Mouse (Mus musculus) urinary bladder, postnatal 4 days (tissue): ENCODE results near the gene Syn3.
"Not testable (repeated sequence)": the region's sequence is repeated elsewhere in the genome, so short reads cannot be mapped to it uniquely, and the experiment has no call there.

Experiments
- DNase-seq, 2 experiments: peaks; one replicate each; pipeline ENCODE4 v3.0.0; 2021 to 2022; ENCODE audit warnings: low spot score in 2 of 2

The Syn3 gene

GRCm38 (mm10) chr10:86498673-86499391, at the start of gene Syn3:
Gene Syn3 (minus strand): TSS chr10:86498896.
- peak; percentile 84 to 90 for DNase-seq

- not testable (repeated sequence) for DNase-seq
Measured at GRCm38 (mm10) chr10:86526357-86526874, 27.7 kb upstream of the Syn3 start.

GRCm38 (mm10) chr10:86513801-86514200, 15.1 kb upstream of the Syn3 start:
- no peak for DNase-seq

- DNase-seq: no peak
Measured at GRCm38 (mm10) chr10:86510941-86511340, 12.2 kb upstream of the Syn3 start.

DNA sequence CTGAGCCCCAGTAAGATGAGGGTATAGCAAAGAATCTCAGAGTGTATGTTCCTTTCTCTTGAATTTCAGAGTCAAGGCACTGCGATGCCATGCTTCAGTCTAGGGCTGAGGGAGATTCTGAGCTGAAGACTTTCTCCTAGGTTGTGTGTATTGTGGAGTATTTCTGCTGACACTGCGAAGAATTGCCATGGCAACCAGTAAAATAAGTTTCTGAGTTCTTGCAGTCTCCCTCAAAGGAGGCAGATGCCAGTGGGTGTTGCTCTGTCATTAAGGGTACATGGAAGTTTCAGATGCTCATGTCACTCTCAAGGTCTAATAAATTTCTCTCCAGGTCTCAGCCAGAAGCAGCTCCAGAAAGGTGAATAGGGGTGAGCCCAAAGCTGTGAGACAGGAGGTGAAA, 3.4 kb upstream of the Syn3 start:
- no peak for DNase-seq

DNA sequence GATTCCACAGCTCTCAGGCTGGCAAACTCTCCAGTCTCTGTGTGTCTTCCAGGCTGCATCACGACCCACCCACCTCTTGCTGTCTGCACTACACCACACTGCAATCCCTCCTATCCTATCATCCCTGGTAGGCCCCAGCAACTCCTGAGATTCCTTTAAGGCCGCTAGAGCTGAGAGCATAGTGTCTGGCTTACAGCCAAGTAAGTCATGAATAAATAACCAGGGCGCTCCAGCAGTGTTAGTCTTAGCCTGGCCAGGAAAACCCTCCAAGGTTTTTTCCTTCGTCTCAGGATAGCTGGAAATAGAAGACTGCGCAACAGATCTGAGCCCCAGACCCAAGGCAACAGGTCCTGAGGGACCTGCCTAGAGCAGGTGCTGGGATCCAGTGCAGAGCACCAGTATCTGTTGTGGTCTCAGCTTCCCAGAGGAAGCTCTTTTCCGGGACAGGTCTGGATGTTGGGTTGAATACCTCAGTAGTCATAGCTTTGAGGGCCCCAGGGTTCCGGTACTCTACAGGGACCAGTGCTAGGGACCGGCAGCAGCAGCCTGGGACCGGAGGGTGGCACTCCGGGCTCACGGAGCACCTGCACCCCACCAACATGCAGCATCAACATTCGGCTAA, 534 bp downstream of the Syn3 start:
- DNase-seq: no peak

DNA sequence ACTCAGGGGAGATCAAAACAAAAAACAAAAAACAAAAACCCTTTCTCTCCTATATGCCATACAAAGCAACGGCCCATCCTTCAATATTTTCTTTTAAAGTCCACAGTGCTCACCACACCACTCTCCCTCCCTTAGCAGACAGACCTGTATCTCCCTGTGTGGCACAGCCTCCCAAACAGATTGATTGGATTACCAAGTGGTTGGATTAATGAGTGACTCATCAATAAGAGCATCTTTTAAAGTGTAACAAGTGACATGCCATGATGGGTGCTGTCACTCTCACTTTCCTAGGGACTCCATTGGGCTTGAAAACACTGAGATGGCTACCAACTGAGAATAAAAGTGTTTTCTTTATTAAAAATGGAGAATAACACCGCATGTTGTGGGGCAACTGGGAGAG, 2.8 kb downstream of the Syn3 start:
- DNase-seq: no peak

DNA sequence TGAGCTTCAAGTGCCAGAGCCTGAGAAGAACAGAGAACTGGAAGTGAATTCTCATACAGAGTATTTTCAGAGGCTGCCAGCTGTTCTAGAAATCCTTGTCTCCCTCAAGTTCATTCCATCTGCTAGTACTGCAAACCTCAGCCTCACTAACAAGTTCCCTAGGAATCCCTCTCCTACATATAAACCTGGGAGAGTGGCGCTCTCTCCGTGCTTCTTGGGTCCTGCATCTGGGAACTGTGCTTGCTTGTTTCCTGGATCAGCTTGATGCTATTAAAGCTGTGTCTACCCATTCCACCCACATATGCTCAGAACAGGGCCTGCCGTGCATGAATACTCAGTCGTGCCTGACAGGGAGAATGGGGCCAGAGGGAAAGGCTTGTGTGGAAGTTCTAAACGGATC, 5.6 kb downstream of the Syn3 start:
- no peak for DNase-seq

GRCm38 (mm10) chr10:86492089-86492907, 6.4 kb downstream of the Syn3 start:
- DNase-seq: no peak

DNA sequence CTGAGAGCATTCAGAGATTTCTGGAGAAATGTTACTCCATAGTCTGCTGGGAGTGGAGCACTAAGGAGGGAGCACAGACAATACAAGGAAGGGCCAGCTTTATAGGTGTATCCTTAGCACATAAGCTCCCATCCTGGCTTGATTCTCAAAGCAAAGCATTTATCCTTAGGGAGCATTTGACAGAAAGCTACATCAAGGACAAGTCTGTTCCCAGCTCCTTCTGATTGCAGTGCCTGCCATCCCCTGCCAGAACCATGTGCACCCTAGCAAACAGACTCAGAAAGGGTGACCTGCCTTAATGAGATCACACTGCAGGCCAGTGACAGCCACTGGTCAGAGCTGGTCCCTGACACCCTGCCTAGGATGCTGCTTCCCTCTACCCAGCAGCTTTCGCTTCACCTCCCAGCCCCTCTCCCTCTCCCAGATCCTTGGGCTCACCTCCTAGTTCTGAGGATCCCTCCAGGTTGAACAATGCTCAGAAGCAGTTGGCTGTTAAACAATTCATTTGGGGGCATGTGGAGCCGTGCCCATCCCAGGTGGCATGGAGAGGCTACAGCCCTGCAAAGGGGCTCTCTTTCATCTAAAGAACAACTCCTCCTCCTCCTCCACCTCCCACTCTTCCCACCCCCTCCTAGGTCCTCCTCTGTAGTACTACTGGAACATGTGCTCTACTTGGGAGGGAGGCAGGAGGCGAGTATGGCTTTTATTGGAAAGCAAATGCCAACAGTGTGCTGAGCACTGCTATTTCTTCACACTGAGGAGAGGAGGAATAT, 7.2 kb downstream of the Syn3 start:
- DNase-seq: no peak

DNA sequence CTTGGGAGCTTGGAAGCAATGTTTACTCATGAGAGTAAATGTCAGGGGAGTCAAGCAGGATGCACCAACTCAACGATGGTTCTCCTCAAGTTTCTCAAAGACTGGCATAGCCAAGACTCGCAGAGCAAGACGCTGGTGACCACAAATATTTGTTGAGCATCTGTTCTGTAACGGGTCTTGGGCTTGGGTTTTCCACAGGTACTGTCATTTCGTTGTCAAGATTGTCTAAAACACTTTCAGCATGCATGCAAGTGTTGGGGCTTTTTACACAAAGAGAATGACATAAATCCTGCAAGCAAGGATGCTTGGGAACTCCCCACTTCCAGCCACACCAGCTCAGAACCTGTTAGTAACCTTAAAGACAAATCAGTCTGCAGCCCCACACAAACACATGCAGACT, 10.2 kb downstream of the Syn3 start:
- no peak for DNase-seq

- DNase-seq: no peak
Measured at GRCm38 (mm10) chr10:86485971-86486370, 12.7 kb downstream of the Syn3 start.

DNA sequence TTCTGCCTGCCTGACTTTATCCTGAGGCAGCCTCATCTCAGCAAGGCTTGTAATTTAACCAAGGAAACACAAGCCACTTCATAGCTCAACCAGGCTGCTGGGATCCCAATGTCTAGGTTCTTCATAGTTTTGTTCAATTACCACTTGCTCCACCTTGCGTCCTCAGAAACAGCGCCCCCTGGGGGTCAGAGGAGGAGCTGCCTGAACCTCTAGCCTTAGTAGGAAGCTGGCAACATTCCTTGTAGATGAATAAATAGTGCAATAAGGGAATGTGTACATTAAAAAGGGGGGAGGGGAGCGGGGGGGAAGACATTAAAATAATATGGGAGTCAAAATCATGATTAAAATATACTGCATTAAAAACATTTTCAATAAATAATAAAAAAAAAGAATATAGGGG, 14.7 kb downstream of the Syn3 start:
- no peak for DNase-seq

- no peak for DNase-seq
Measured at GRCm38 (mm10) chr10:86482496-86482895, 16.2 kb downstream of the Syn3 start.

DNA sequence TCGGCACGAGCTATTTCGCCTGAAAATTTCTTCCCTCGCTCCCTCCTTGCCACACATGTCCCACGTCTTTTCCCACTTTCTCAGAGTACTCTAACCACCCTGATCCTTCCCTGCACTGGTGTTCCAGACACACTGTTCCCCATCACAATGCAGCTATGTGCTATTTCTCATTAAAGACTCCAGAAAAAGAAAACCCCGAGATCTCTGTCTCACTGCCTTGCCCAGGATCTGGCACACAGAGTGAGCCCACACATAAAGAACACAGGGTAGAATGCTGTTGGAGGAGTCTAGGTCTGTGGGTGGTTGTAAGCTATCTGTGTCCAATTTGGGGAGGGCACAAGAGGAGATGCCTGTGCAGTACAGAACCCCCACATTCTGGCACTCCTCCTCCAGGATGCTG, 18.0 kb downstream of the Syn3 start:
- DNase-seq: no peak

GRCm38 (mm10) chr10:86479718-86480121, 19.0 kb downstream of the Syn3 start:
- no peak for DNase-seq

- DNase-seq: no peak
Measured at GRCm38 (mm10) chr10:86476720-86477119, 22.0 kb downstream of the Syn3 start.

- no peak for DNase-seq
Measured at GRCm38 (mm10) chr10:86475270-86475669, 23.4 kb downstream of the Syn3 start.

DNA sequence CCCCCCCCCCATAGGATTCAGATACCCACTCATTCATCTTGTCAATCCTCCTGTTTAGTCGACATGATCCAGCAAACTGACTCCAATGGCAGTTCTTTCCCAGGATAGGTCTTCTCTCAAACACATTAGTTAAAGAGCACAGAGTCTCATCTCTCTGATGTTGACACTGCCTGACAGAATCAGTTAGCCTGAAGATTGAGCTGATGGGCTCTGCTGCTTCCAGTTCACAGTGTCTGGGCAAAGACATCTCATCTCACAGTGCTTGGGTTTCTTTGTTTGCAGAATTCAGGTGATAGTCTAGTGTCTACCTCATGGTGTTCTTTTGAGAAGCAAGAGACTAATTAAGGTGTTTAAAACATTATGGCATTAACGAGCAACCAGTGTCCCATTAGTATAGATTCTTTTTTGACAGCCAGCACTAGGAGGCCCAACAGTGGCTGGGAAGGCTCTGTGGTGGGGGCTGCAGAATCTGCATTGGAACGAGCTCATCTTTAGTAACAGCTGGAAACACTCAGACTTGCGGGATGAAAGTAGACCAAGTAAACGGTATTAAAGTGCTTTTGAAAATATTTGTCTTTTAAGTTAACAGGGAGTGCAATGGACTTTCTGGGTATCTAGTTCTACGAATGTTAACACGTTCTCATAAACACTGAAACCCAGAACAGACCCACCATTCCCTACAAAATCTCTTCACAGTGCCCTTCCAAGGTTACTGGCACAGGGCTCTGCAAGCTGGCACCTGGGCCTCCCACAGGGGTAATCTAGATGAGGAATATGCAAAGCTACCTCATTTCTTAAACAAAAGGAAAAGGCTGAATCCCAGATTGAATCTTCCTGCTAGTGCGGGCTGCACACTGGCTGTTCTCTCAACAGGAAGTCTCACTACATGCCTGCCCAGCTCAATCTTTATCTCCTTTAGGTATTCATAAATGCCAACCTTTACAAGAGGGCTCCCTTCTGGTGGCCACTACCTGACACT, 24.2 kb downstream of the Syn3 start:
- no peak for DNase-seq

GRCm38 (mm10) chr10:86473637-86474154, 25.0 kb downstream of the Syn3 start:
- no peak for DNase-seq
